Mouse (Mus musculus): ENCODE results near the gene Rexo1. TPM values are rescaled to one million over a fixed set of nuclear protein-coding genes. Genes with fewer than 3 reads are reported as not detected.

Rexo1 gene
- polyA plus RNA-seq, 1 experiment from 2014 or later: 22.3 TPM

- H3K4me1 ChIP-seq (ENCODE audit: control insufficient read depth, insufficient read depth, low read length): no peaks in the 10 kb centered on the region
- no peaks in the 10 kb centered on the region for H3K9me3 ChIP-seq (replicated peaks; ENCODE audit: control insufficient read depth, low read length)
- no peak overlapping the region for H3K9ac ChIP-seq (ENCODE audit: low read length)
- H3K27me3 ChIP-seq (replicated peaks; ENCODE audit: control insufficient read depth, insufficient read depth, low read length): no peaks in the 10 kb centered on the region
- H3K4me3 ChIP-seq (ENCODE audit: low read depth, low read length): no peak overlapping the region
- no peak for ATAC-seq
- WGBS: 87% methylated on average over 21 of the region's 21 CpGs
- no peak overlapping the region for H3K4me2 ChIP-seq (ENCODE audit: low read length)
- no peak for DNase-seq (ENCODE audit: low spot score)
- peaks cover 61% of the 10 kb centered on the region for H3K36me3 ChIP-seq (ENCODE audit: control insufficient read depth, insufficient read depth, low read length)
- H3K27ac ChIP-seq (ENCODE audit: low read depth, low read length): no peak overlapping the region
Measured at GRCm38 (mm10) chr10:80549279-80549678, 12.1 kb downstream of the Rexo1 start.

GRCm38 (mm10) chr10:80548428-80549006, 12.8 kb downstream of the Rexo1 start:
- Histone ChIP-seq H3K36me3 (ENCODE audit: control insufficient read depth, insufficient read depth, low read length) (peaks cover 69% of the 10 kb centered on the region), H3K27ac (ENCODE audit: low read depth, low read length) (no peak overlapping the region), H3K9ac (ENCODE audit: low read length) (no peak overlapping the region), H3K27me3 (replicated peaks; ENCODE audit: control insufficient read depth, insufficient read depth, low read length) (no peaks in the 10 kb centered on the region), H3K9me3 (replicated peaks; ENCODE audit: control insufficient read depth, low read length) (no peaks in the 10 kb centered on the region), H3K4me2 (ENCODE audit: low read length) (no peak overlapping the region), H3K4me3 (ENCODE audit: low read depth, low read length) (no peak overlapping the region), H3K4me1 (ENCODE audit: control insufficient read depth, insufficient read depth, low read length) (no peaks in the 10 kb centered on the region)
- peak; percentile 78 for ATAC-seq
- peak; percentile 68 for DNase-seq (ENCODE audit: low spot score)
- WGBS: 74% methylated on average over 10 of the region's 10 CpGs

GRCm38 (mm10) chr10:80547539-80547938, 13.8 kb downstream of the Rexo1 start:
- Histone ChIP-seq H3K4me1 (ENCODE audit: control insufficient read depth, insufficient read depth, low read length) (no peaks in the 10 kb centered on the region), H3K4me2 (ENCODE audit: low read length) (no peak overlapping the region), H3K36me3 (ENCODE audit: control insufficient read depth, insufficient read depth, low read length) (peaks cover 79% of the 10 kb centered on the region), H3K9me3 (replicated peaks; ENCODE audit: control insufficient read depth, low read length) (no peaks in the 10 kb centered on the region), H3K9ac (ENCODE audit: low read length) (no peak overlapping the region), H3K27ac (ENCODE audit: low read depth, low read length) (no peak overlapping the region), H3K27me3 (replicated peaks; ENCODE audit: control insufficient read depth, insufficient read depth, low read length) (no peaks in the 10 kb centered on the region), H3K4me3 (ENCODE audit: low read depth, low read length) (no peak overlapping the region)
- no peak for ATAC-seq
- no peak for DNase-seq (ENCODE audit: low spot score)
- WGBS: 88% methylated on average over 14 of the region's 15 CpGs

GRCm38 (mm10) chr10:80546945-80547344, 14.4 kb downstream of the Rexo1 start:
- WGBS: 95% methylated on average over 4 of the region's 4 CpGs
- no peaks in the 10 kb centered on the region for H3K9me3 ChIP-seq (replicated peaks; ENCODE audit: control insufficient read depth, low read length)
- no peaks in the 10 kb centered on the region for H3K4me1 ChIP-seq (ENCODE audit: control insufficient read depth, insufficient read depth, low read length)
- no peaks in the 10 kb centered on the region for H3K27me3 ChIP-seq (replicated peaks; ENCODE audit: control insufficient read depth, insufficient read depth, low read length)
- DNase-seq (ENCODE audit: low spot score) (no peak), ATAC-seq (no peak)
- H3K4me3 ChIP-seq (ENCODE audit: low read depth, low read length): no peak overlapping the region
- H3K36me3 ChIP-seq (ENCODE audit: control insufficient read depth, insufficient read depth, low read length): peaks cover 85% of the 10 kb centered on the region
- H3K9ac ChIP-seq (ENCODE audit: low read length): no peak overlapping the region
- H3K27ac ChIP-seq (ENCODE audit: low read depth, low read length): no peak overlapping the region
- no peak overlapping the region for H3K4me2 ChIP-seq (ENCODE audit: low read length)

- WGBS: 85% methylated on average over 8 of the region's 8 CpGs
- Histone ChIP-seq H3K27ac (ENCODE audit: low read depth, low read length) (no peak overlapping the region), H3K36me3 (ENCODE audit: control insufficient read depth, insufficient read depth, low read length) (peaks cover 95% of the 10 kb centered on the region), H3K4me2 (ENCODE audit: low read length) (no peak overlapping the region), H3K9ac (ENCODE audit: low read length) (no peak overlapping the region), H3K9me3 (replicated peaks; ENCODE audit: control insufficient read depth, low read length) (no peaks in the 10 kb centered on the region), H3K4me3 (ENCODE audit: low read depth, low read length) (no peak overlapping the region), H3K4me1 (ENCODE audit: control insufficient read depth, insufficient read depth, low read length) (no peaks in the 10 kb centered on the region), H3K27me3 (replicated peaks; ENCODE audit: control insufficient read depth, insufficient read depth, low read length) (no peaks in the 10 kb centered on the region)
- no peak for ATAC-seq
- DNase-seq (ENCODE audit: low spot score): no peak
Measured at GRCm38 (mm10) chr10:80545590-80545989, 15.8 kb downstream of the Rexo1 start.

- Histone ChIP-seq H3K36me3 (ENCODE audit: control insufficient read depth, insufficient read depth, low read length) (peaks cover 80% of the 10 kb centered on the region), H3K9ac (ENCODE audit: low read length) (no peak overlapping the region), H3K4me3 (ENCODE audit: low read depth, low read length) (no peak overlapping the region), H3K9me3 (replicated peaks; ENCODE audit: control insufficient read depth, low read length) (no peaks in the 10 kb centered on the region), H3K4me2 (ENCODE audit: low read length) (no peak overlapping the region), H3K27ac (ENCODE audit: low read depth, low read length) (no peak overlapping the region), H3K4me1 (ENCODE audit: control insufficient read depth, insufficient read depth, low read length) (no peaks in the 10 kb centered on the region), H3K27me3 (replicated peaks; ENCODE audit: control insufficient read depth, insufficient read depth, low read length) (0 out of 2 replicates have a peak, but pooled peaks cover 2% of the 10 kb centered on the region)
- DNase-seq (ENCODE audit: low spot score) (no peak), ATAC-seq (no peak)
- 94% methylated on average over 14 of the region's 14 CpGs for WGBS
Measured at GRCm38 (mm10) chr10:80543873-80544272, 17.5 kb downstream of the Rexo1 start.

GRCm38 (mm10) chr10:80539493-80539892, 21.9 kb downstream of the Rexo1 start:
- ATAC-seq (no peak), DNase-seq (ENCODE audit: low spot score) (no peak)
- 67% methylated on average over 5 of the region's 5 CpGs for WGBS
- Histone ChIP-seq H3K4me3 (ENCODE audit: low read depth, low read length) (no peak overlapping the region), H3K36me3 (ENCODE audit: control insufficient read depth, insufficient read depth, low read length) (peaks cover 36% of the 10 kb centered on the region), H3K4me2 (ENCODE audit: low read length) (no peak overlapping the region), H3K27ac (ENCODE audit: low read depth, low read length) (no peak overlapping the region), H3K9me3 (replicated peaks; ENCODE audit: control insufficient read depth, low read length) (no peaks in the 10 kb centered on the region), H3K9ac (ENCODE audit: low read length) (no peak overlapping the region), H3K27me3 (replicated peaks; ENCODE audit: control insufficient read depth, insufficient read depth, low read length) (peaks cover 20% of the 10 kb centered on the region), H3K4me1 (ENCODE audit: control insufficient read depth, insufficient read depth, low read length) (no peaks in the 10 kb centered on the region)

GRCm38 (mm10) chr10:80538710-80539394, 22.5 kb downstream of the Rexo1 start, which contains the start of gene Atp8b3:
Atp8b3 (minus strand) TSS chr10:80539124.
- peak; percentile 70 for ATAC-seq
- Histone ChIP-seq H3K4me2 (ENCODE audit: low read length) (peak within 1 kb of the TSS; percentile 29; the same call in 1 of the 2 replicates), H3K9ac (ENCODE audit: low read length) (no peak within 1 kb of the TSS), H3K4me3 (ENCODE audit: low read depth, low read length) (no peak within 1 kb of the TSS), H3K27ac (ENCODE audit: low read depth, low read length) (no peak within 1 kb of the TSS), H3K36me3 (ENCODE audit: control insufficient read depth, insufficient read depth, low read length) (peaks cover 30% of the 10 kb centered on the region), H3K9me3 (replicated peaks; ENCODE audit: control insufficient read depth, low read length) (no peaks in the 10 kb centered on the region), H3K27me3 (replicated peaks; ENCODE audit: control insufficient read depth, insufficient read depth, low read length) (peaks cover 20% of the 10 kb centered on the region), H3K4me1 (ENCODE audit: control insufficient read depth, insufficient read depth, low read length) (no peaks in the 10 kb centered on the region)
- DNase-seq (ENCODE audit: low spot score): peak; percentile 50
- WGBS: 3% methylated on average over 30 of the region's 30 CpGs

- Histone ChIP-seq H3K4me2 (ENCODE audit: low read length) (no peak overlapping the region), H3K27ac (ENCODE audit: low read depth, low read length) (no peak overlapping the region), H3K36me3 (ENCODE audit: control insufficient read depth, insufficient read depth, low read length) (peaks cover 23% of the 10 kb centered on the region), H3K27me3 (replicated peaks; ENCODE audit: control insufficient read depth, insufficient read depth, low read length) (peaks cover 20% of the 10 kb centered on the region), H3K4me3 (ENCODE audit: low read depth, low read length) (no peak overlapping the region), H3K4me1 (ENCODE audit: control insufficient read depth, insufficient read depth, low read length) (no peaks in the 10 kb centered on the region), H3K9me3 (replicated peaks; ENCODE audit: control insufficient read depth, low read length) (no peaks in the 10 kb centered on the region), H3K9ac (ENCODE audit: low read length) (no peak overlapping the region)
- WGBS: 54% methylated on average over 5 of the region's 5 CpGs
- DNase-seq (ENCODE audit: low spot score) (no peak), ATAC-seq (no peak)
Measured at GRCm38 (mm10) chr10:80538180-80538579, 23.2 kb downstream of the Rexo1 start.
